Mouse (Mus musculus): ENCODE data around the gene Plk3.

The Plk3 gene

DNA sequence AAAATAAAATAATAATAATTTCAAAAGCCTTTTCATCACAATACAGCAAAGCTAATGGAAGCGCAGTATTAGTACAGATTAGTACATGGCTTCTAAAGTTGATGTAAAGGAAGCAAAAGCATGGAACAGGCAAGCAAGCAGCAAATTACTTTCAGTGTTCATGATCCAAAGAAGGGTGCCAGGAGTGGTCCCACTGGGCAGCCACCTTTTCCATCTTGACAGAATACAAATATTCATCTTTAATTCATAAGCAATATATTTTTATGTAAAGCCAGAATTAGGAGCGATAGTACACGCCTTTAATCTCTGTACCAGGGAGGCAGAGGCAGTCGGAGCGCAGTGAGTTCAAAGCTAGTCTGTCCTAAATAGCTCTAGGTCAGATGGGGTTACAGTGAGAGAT, 14.1 kb downstream of the Plk3 start:
- no peak for DNase-seq (ENCODE audit: low spot score in 2 of 2)

DNA sequence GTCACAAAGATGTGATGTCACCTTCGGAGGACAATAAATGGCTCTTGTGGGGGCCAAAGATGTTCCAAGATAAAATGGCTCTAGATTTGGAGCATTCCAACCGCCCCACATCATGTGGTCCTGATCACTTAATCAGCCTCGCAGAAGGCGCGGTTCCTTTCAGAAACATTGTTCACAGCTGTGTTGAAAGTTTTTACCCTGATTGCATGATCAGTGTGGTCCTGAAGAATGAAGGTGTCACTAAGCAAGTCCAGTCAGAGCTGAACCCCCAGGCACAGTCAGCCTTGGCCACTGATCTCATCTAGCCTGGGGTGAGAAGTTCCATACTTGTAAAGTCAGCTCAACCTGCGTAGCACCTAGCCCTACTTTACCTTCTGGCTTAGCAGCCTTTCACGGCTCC, 15.8 kb downstream of the Plk3 start:
- DNase-seq (ENCODE audit: low spot score in 2 of 2), result no peak

- no peak for DNase-seq (ENCODE audit: low spot score in 2 of 2)
Observed at GRCm38 (mm10) chr4:117115592-117115991, 18.2 kb downstream of the Plk3 start.

GRCm38 (mm10) chr4:117113237-117113636, 20.5 kb downstream of the Plk3 start:
- DNase-seq (ENCODE audit: low spot score in 2 of 2), result no peak

DNA sequence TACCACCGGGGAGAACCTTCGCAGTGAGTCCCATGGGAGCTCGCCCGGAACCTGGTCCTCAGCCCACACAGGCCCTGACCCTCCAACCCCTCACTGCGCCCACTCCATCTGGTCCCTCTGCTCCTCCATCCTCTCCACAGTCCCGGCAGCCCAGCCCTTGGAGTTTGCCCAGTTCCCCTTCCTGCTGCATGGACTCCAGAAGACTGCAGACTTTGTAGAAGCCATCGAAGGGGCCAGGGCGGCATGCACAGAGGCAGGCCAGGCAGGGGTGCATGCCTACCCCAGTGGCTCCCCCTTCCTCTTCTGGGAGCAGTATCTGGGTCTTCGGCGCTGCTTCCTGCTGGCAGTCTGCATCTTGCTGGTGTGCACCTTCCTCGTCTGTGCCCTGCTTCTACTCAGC, 22.8 kb downstream of the Plk3 start:
- DNase-seq (ENCODE audit: low spot score in 2 of 2), result no peak

- no peak for DNase-seq (ENCODE audit: low spot score in 2 of 2)
Observed at GRCm38 (mm10) chr4:117110249-117110648, 23.5 kb downstream of the Plk3 start.

- no peak for DNase-seq (ENCODE audit: low spot score in 2 of 2)
Observed at GRCm38 (mm10) chr4:117109330-117109729, 24.4 kb downstream of the Plk3 start.

DNA sequence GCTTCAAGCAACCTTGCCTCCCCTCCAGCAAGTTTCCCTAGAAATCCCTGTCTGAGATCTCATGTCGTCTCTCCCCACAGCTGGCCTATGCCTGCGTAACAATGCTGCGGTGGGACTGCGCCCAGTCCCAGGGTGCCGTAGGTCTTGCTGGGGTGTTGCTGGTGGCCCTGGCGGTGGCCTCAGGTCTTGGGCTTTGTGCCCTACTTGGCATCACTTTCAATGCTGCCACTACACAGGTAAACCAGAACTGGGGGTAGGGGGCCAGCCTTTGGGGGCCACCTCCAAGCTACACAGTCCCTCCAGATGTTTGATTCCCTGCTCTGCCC, 25.3 kb downstream of the Plk3 start:
- no peak for DNase-seq (ENCODE audit: low spot score in 2 of 2)

GRCm38 (mm10) chr4:117107813-117108523, 25.8 kb downstream of the Plk3 start:
- DNase-seq (ENCODE audit: low spot score in 2 of 2), result no peak

DNA sequence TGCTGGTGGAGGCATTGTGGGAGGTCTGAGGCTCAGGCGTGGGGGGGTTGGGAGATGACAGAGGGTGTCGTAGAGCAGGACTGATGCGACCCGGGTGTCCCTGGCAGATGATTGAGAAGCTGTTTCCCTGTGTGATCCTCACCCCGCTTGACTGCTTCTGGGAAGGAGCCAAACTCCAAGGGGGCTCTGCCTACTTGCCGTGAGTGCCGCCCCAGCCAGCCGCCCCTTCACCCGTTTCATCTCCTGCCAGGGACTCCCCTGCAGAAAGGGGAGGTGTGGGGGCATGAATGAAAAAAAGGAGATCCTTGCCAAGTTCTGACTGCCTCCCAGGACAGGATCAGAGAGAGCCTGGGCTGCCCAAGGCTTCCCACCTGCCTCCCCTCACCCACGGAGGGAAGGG, 28.6 kb downstream of the Plk3 start:
- DNase-seq (ENCODE audit: low spot score in 2 of 2), result no peak

DNA sequence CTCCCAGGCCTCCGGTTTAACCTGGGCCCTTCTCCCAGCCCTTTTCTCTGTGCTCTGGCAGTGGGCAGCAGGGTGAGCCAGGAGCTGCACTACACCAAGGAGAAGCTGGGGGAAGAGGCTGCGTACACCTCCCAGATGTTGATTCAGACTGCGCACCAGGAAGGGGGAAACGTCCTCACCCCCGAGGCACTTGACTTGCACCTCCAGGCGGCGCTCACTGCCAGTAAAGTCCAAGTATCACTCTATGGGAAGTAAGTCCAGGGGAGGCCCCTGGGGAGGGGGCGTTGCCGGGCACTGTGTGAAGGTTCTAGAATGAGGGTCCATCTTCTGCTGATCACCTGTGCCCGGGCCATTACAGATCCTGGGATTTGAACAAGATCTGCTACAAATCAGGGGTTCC, 29.1 kb downstream of the Plk3 start:
- DNase-seq (ENCODE audit: low spot score in 2 of 2), result no peak

- DNase-seq (ENCODE audit: low spot score in 2 of 2), result no peak
Observed at GRCm38 (mm10) chr4:117101218-117101617, 32.5 kb downstream of the Plk3 start.

- no peak for DNase-seq (ENCODE audit: low spot score in 2 of 2)
Observed at GRCm38 (mm10) chr4:117100036-117100435, 33.7 kb downstream of the Plk3 start.

DNA sequence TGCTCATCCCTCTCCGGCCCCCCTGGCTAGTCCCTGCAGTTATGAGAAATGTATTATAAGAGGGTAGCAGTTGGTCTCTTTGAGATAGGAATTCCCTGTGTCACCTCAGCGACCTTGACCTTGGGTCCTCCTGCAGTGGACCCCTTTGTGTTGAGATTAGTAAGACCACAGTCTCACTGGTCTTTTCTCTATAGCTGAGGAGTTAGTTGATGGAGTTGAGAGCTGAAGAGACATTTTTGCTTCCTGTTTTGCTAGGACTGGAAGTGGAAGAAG, 35.1 kb downstream of the Plk3 start:
- DNase-seq (ENCODE audit: low spot score in 2 of 2), result no peak

- DNase-seq (ENCODE audit: low spot score in 2 of 2), result no peak
Observed at GRCm38 (mm10) chr4:117097969-117098763, 35.6 kb downstream of the Plk3 start.

DNA sequence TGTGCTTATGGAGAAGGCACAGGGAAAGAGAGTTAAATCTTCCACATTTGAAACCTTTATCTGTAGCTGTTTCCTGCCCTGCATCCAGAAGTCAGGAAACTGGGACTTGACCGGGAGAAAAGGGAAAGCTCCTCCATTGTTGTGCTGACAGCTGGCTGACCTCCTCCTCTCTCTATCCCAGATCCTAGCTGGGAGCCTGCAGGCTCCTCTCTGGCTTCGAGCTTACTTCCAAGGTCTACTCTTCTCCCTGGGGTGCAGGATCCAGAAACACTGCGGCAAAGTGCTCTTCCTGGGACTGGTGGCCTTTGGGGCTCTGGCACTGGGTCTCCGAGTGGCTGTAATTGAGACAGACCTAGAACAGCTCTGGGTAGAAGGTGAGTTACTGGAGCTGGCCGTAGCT, 37.1 kb downstream of the Plk3 start:
- no peak for DNase-seq (ENCODE audit: low spot score in 2 of 2)

- DNase-seq (ENCODE audit: low spot score in 2 of 2), result peak in 1 of 2 experiments; percentile 14
Observed at GRCm38 (mm10) chr4:117095551-117096452, 38.0 kb downstream of the Plk3 start, which contains the start of gene Ptch2. Gene Ptch2 (plus strand): TSS chr4:117096075.

- DNase-seq (ENCODE audit: low spot score in 2 of 2), result no peak
Observed at GRCm38 (mm10) chr4:117094626-117095361, 39.0 kb downstream of the Plk3 start.

GRCm38 (mm10) chr4:117090586-117090985, 43.2 kb downstream of the Plk3 start:
- DNase-seq (ENCODE audit: low spot score in 2 of 2), result no peak

- no peak for DNase-seq (ENCODE audit: low spot score in 2 of 2)
Observed at GRCm38 (mm10) chr4:117087948-117088640, 45.7 kb downstream of the Plk3 start.
